In genomic region chr14:102966241-102966640, GRCm38 (mm10) we compare ENCODE assay signal across 14 mouse cellular contexts. TPM values are rescaled to one million over a fixed set of nuclear protein-coding genes. Genes with fewer than 3 reads are reported as not detected.
"Had no signal": no experiment of that assay in that cellular context is flagged by ENCODE, and none has a peak within 500 bp of the region (broad histone marks: within the 10 kb centered on the region; RNA-seq: fewer than 3 reads in every experiment).

No protein-coding gene starts in this region.

- H3K4me1 ChIP-seq: kidney, embryonic 15.5 days; limb, embryonic 13.5 days; midbrain, embryonic 10.5 days; neural tube, embryonic 12.5 days had no signal

- H3K9me3 ChIP-seq: kidney, embryonic 15.5 days; limb, embryonic 13.5 days; midbrain, embryonic 10.5 days; neural tube, embryonic 12.5 days had no signal

- H3K4me3 ChIP-seq: kidney, embryonic 15.5 days; limb, embryonic 13.5 days; midbrain, embryonic 10.5 days; myocyte; neural tube, embryonic 12.5 days had no signal

- H3K27me3 ChIP-seq: kidney, embryonic 15.5 days; limb, embryonic 13.5 days; neural tube, embryonic 12.5 days had no signal

- H3K4me2 ChIP-seq: kidney, embryonic 15.5 days; limb, embryonic 13.5 days; neural tube, embryonic 12.5 days had no signal

- DNase-seq: kidney, postnatal 14 days; layer of hippocampus, adult 9-11 months; layer of hippocampus, postnatal 36 days; left cerebral cortex, postnatal 4 days; lung, adult 18-20 months; midbrain, embryonic 14.5 days; right cerebral cortex, postnatal 25 days; thymus, postnatal 36 days had no signal

- H3K27ac ChIP-seq: kidney, embryonic 15.5 days; limb, embryonic 13.5 days; liver, embryonic 14.5 days; midbrain, embryonic 10.5 days; neural tube, embryonic 12.5 days had no signal

- H3K9ac ChIP-seq: kidney, embryonic 15.5 days; limb, embryonic 13.5 days; liver, embryonic 14.5 days; neural tube, embryonic 12.5 days had no signal

- H3K36me3 ChIP-seq: kidney, embryonic 15.5 days; limb, embryonic 13.5 days; midbrain, embryonic 10.5 days; neural tube, embryonic 12.5 days had no signal

RNA-seq across cellular contexts. Expression of gene Kctd12, which starts 16.2 kb away (rescaled TPM):
- polyA plus RNA-seq: myocyte had no signal
